Mouse (Mus musculus): ENCODE measurements at regions not wholly inside any gene's neighbourhood (a gene's known extent, or its start where the extent isn't known, plus 50 kb on each side); places are given as distances from the start of the nearest gene placed in this dataset.

DNA sequence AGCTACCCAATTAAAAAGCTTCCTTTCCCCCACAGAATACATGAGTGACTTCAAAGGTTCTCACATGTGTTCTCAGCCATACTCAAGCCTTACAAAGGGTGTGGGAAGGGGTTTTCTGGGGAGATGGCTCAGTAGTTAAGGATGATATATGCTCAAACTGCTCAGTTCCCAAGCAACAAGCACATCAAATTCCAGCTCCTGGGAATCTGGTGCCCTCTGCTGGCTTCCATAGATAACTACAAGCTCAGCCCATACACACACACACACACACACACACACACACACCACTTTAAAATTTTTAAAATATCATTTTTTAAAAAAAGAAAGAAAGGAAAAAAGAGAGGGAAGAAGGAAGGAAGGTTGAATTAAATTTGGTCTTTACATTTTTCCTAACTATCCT lies 271.4 kb downstream of the Rbm26 start:
- no peaks in the 10 kb centered on the region for H3K36me3 ChIP-seq (ENCODE audit: control insufficient read depth, insufficient read depth, low read length)
- H3K4me3 ChIP-seq (ENCODE audit: extremely low read depth, insufficient read depth, insufficient read length): no peak overlapping the region
- DNase-seq (ENCODE audit: low read depth in 1 of 2, low spot score in 2 of 2): no peak
- no peaks in the 10 kb centered on the region for H3K4me1 ChIP-seq (ENCODE audit: control insufficient read depth, insufficient read depth, insufficient read length)
- TF ChIP-seq POLR2A (IDR thresholded peaks at IDR 0.05; ENCODE audit: low read depth, low read length): no peak
- TF ChIP-seq CTCF (IDR thresholded peaks at IDR 0.05; ENCODE audit: extremely low read depth, insufficient read depth, insufficient read length, insufficient replicate concordance): no peak
- H3K27ac ChIP-seq (ENCODE audit: insufficient read depth, low read length): no peak overlapping the region
- no peaks in the 10 kb centered on the region for H3K27me3 ChIP-seq (ENCODE audit: control insufficient read depth, insufficient read depth, low read length)

DNA sequence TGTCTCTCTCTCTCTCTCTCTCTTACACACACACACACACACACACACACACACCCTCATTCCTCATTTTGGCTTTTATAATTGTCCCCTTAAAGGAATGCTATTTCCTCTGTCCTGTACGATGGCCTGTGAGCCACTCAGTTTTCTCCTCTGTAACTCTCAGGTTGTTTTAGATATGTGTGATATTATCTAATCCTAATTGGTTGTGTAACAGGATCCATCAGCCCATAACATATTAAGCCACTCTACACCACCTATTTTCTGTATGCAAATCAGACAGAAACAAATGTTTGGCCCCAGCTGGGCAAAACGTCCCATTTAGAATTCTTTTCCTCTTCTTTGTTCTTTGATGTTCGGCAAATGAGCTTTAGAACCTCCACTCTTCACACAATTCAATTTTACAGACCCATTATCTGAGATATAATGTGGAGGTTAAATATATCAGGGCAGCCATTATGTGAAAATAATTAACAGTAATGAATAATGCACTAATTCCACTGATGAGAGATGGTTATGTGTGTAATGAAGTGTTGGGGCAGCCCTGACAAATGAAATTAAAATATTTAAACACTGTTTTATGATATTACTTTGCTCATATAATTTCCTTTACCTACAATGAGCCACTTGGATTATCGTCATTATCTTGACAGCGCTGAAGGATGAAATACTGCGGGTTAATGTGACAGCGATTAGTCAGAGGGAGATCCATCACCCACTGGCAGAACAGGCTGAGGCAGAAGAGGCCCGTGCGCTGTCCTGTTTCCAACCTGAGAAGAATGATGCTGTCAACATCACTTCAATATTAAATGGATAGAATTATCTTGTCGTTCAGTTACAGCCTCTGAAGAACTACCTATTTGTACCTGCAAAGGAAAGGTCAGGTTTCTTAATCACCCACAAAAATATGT lies 274.8 kb downstream of the Rbm26 start:
- no peak for DNase-seq (ENCODE audit: low read depth in 1 of 2, low spot score in 2 of 2)
- TF ChIP-seq CTCF (IDR thresholded peaks at IDR 0.05; ENCODE audit: extremely low read depth, insufficient read depth, insufficient read length, insufficient replicate concordance) (no peak), POLR2A (IDR thresholded peaks at IDR 0.05; ENCODE audit: low read depth, low read length) (no peak)
- no peak overlapping the region for H3K4me3 ChIP-seq (ENCODE audit: extremely low read depth, insufficient read depth, insufficient read length)
- WGBS: 79% methylated on average over 10 of the region's 10 CpGs
- no peak overlapping the region for H3K27ac ChIP-seq (ENCODE audit: insufficient read depth, low read length)
- H3K27me3 ChIP-seq (ENCODE audit: control insufficient read depth, insufficient read depth, low read length): no peaks in the 10 kb centered on the region
- no peaks in the 10 kb centered on the region for H3K36me3 ChIP-seq (ENCODE audit: control insufficient read depth, insufficient read depth, low read length)
- no peaks in the 10 kb centered on the region for H3K4me1 ChIP-seq (ENCODE audit: control insufficient read depth, insufficient read depth, insufficient read length)

DNA sequence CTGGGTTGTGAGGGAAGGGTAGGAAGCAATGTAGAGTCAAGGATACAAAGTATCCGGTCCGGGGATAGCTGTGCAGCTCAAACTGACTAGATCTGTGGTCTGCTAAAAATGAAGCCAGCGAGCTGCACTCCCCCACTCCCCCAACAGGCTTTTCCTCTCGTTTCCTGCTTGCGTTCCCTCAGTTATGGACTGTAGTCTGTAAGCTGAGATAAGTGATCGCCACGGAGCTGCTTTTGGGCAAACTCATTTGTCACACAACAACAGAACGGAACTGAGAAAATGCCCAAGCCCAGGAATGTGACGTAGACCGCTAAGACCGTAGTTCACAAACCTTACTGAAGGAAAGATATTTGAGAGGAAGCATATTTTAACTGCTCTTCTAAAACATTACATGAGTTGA lies 276.1 kb downstream of the Rbm26 start:
- WGBS: 18% methylated on average over 11 of the region's 11 CpGs
- no peak overlapping the region for H3K27ac ChIP-seq (ENCODE audit: insufficient read depth, low read length)
- no peaks in the 10 kb centered on the region for H3K4me1 ChIP-seq (ENCODE audit: control insufficient read depth, insufficient read depth, insufficient read length)
- no peaks in the 10 kb centered on the region for H3K27me3 ChIP-seq (ENCODE audit: control insufficient read depth, insufficient read depth, low read length)
- DNase-seq (ENCODE audit: low read depth in 1 of 2, low spot score in 2 of 2): no peak
- H3K4me3 ChIP-seq (ENCODE audit: extremely low read depth, insufficient read depth, insufficient read length): no peak overlapping the region
- H3K36me3 ChIP-seq (ENCODE audit: control insufficient read depth, insufficient read depth, low read length): no peaks in the 10 kb centered on the region
- TF ChIP-seq CTCF (IDR thresholded peaks at IDR 0.05; ENCODE audit: extremely low read depth, insufficient read depth, insufficient read length, insufficient replicate concordance): no peak
- TF ChIP-seq POLR2A (IDR thresholded peaks at IDR 0.05; ENCODE audit: low read depth, low read length): no peak

DNA sequence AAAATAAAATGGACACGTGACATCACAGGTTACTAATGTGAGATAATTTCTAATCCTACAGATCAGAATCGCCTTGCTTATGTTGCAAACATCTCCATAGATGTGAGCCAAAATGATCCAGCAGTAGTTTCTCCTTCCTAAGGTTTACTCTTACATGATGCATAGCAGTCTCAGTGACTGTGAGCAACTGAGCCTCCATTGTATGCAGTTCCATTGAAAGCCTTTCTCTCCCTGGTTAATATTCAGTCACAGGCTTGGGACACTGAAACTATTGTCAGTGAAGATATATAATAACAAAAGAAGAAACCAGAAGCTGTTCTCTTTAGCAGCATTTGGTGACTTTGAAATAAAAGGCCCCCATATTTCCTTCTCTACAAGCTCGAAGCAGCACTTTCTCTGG lies 305.9 kb downstream of the Rbm26 start:
- Histone ChIP-seq H3K36me3 (ENCODE audit: control insufficient read depth, insufficient read depth, low read length) (no peaks in the 10 kb centered on the region), H3K27ac (ENCODE audit: insufficient read depth, low read length) (no peak overlapping the region), H3K4me3 (ENCODE audit: extremely low read depth, insufficient read depth, insufficient read length) (no peak overlapping the region), H3K27me3 (ENCODE audit: control insufficient read depth, insufficient read depth, low read length) (no peaks in the 10 kb centered on the region), H3K4me1 (ENCODE audit: control insufficient read depth, insufficient read depth, insufficient read length) (no peaks in the 10 kb centered on the region)
- 73% methylated on average over 3 of the region's 3 CpGs for WGBS
- TF ChIP-seq POLR2A (IDR thresholded peaks at IDR 0.05; ENCODE audit: low read depth, low read length): no peak
- TF ChIP-seq CTCF (IDR thresholded peaks at IDR 0.05; ENCODE audit: extremely low read depth, insufficient read depth, insufficient read length, insufficient replicate concordance): no peak
- DNase-seq (ENCODE audit: low read depth in 1 of 2, low spot score in 2 of 2): no peak

DNA sequence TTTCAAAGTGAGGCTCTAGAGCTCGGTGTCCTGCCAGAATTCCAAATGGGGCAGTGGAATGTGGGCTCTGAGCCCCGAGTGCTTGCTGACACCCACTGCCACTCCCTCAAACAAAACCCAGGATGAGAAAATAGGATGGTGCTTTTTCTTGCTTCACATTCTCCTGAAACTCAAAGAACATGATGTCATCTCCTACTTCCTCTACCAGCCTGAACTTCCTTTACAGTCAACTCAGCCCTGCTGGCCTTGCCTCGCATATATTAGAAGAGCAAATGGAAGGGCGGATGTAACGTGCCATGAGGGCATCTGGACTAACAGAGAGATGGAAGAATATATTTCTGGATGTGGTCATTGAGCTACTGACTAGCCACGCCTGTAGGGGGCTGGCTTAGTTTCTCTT lies 309.6 kb downstream of the Rbm26 start:
- no peaks in the 10 kb centered on the region for H3K36me3 ChIP-seq (ENCODE audit: control insufficient read depth, insufficient read depth, low read length)
- no peaks in the 10 kb centered on the region for H3K27me3 ChIP-seq (ENCODE audit: control insufficient read depth, insufficient read depth, low read length)
- H3K27ac ChIP-seq (ENCODE audit: insufficient read depth, low read length): no peak overlapping the region
- TF ChIP-seq POLR2A (IDR thresholded peaks at IDR 0.05; ENCODE audit: low read depth, low read length) (no peak), CTCF (IDR thresholded peaks at IDR 0.05; ENCODE audit: extremely low read depth, insufficient read depth, insufficient read length, insufficient replicate concordance) (no peak)
- H3K4me1 ChIP-seq (ENCODE audit: control insufficient read depth, insufficient read depth, insufficient read length): no peaks in the 10 kb centered on the region
- H3K4me3 ChIP-seq (ENCODE audit: extremely low read depth, insufficient read depth, insufficient read length): no peak overlapping the region
- WGBS: 84% methylated on average over 6 of the region's 6 CpGs
- DNase-seq (ENCODE audit: low read depth in 1 of 2, low spot score in 2 of 2): no peak

DNA sequence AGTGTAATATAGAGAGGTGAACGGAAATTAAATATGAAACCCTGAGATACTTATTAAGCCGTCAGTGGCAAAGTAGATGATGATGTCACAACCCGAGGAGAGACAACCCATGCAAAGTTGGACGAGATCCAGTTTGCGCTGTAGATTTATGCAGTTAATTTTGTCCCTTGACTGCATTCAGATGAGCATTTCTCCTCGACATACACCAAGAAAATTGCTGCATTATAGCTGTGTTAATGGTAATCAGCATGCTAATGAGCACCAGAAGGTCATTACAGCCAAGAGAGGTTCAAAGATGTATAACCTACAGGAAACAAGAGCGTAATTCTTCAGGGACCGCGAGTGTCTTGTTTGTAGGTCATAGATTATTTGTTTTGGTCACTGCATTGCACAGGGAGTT lies 313.2 kb downstream of the Rbm26 start:
- 90% methylated on average over 9 of the region's 9 CpGs for WGBS
- Histone ChIP-seq H3K27me3 (ENCODE audit: control insufficient read depth, insufficient read depth, low read length) (no peaks in the 10 kb centered on the region), H3K4me3 (ENCODE audit: extremely low read depth, insufficient read depth, insufficient read length) (no peak overlapping the region), H3K27ac (ENCODE audit: insufficient read depth, low read length) (no peak overlapping the region), H3K36me3 (ENCODE audit: control insufficient read depth, insufficient read depth, low read length) (no peaks in the 10 kb centered on the region), H3K4me1 (ENCODE audit: control insufficient read depth, insufficient read depth, insufficient read length) (no peaks in the 10 kb centered on the region)
- TF ChIP-seq POLR2A (IDR thresholded peaks at IDR 0.05; ENCODE audit: low read depth, low read length) (no peak), CTCF (IDR thresholded peaks at IDR 0.05; ENCODE audit: extremely low read depth, insufficient read depth, insufficient read length, insufficient replicate concordance) (no peak)
- DNase-seq (ENCODE audit: low read depth in 1 of 2, low spot score in 2 of 2): no peak

DNA sequence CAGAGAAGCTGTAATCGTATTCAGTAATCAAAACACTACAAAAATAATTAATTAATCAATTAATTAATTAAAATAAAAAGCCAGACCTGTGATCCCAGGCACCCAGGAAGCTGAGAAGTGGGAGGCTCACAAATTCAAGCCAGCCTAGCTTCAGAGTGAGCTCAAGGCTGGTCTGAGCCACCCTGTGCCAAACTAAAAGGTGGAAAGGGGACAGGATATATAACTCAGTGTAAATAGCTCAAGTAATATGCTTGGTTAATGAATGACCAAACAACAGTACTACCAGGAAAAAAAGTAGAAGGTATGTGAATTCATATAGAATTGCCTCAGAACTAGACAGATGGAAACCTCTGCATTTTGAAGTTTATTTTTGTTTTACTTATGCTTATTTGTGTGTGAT lies 321.2 kb downstream of the Rbm26 start:
- DNase-seq (ENCODE audit: low read depth in 1 of 2, low spot score in 2 of 2): no peak
- WGBS: 78% methylated on average over 1 of the region's 1 CpGs
- no peak overlapping the region for H3K27ac ChIP-seq (ENCODE audit: insufficient read depth, low read length)
- H3K4me1 ChIP-seq (ENCODE audit: control insufficient read depth, insufficient read depth, insufficient read length): no peaks in the 10 kb centered on the region
- H3K27me3 ChIP-seq (ENCODE audit: control insufficient read depth, insufficient read depth, low read length): no peaks in the 10 kb centered on the region
- no peaks in the 10 kb centered on the region for H3K36me3 ChIP-seq (ENCODE audit: control insufficient read depth, insufficient read depth, low read length)
- H3K4me3 ChIP-seq (ENCODE audit: extremely low read depth, insufficient read depth, insufficient read length): no peak overlapping the region
- TF ChIP-seq CTCF (IDR thresholded peaks at IDR 0.05; ENCODE audit: extremely low read depth, insufficient read depth, insufficient read length, insufficient replicate concordance): no peak
- no peak for TF ChIP-seq POLR2A (IDR thresholded peaks at IDR 0.05; ENCODE audit: low read depth, low read length)

Data from spleen, adult 2 months (tissue).